Mouse (Mus musculus) heart, adult 2 months (tissue): ENCODE results near the gene Ccdc96. TPM values are rescaled to one million over a fixed set of nuclear protein-coding genes. Genes with fewer than 3 reads are reported as not detected.

ENCODE experiments used
- DNase-seq, 2 experiments: peaks; one replicate each; pipeline ENCODE4 v3.0.0; 2021
- H3K27ac ChIP-seq: fragments of 200-600 bp; 2 replicates; pipeline ENCODE4 v1.8.1; 2022
- H3K27me3 ChIP-seq: fragments of 200-500 bp; 2 replicates; pipeline ENCODE4 v1.6.1; 2012; ENCODE audit warnings: mild to moderate bottlenecking, low read length, inconsistent platforms, mixed read lengths; ENCODE audit not compliant: control insufficient read depth, insufficient read depth
- H3K36me3 ChIP-seq: fragments of 200-500 bp; 2 replicates; pipeline ENCODE4 v1.6.1; 2012; ENCODE audit warnings: low read length, inconsistent platforms; ENCODE audit not compliant: control insufficient read depth, insufficient read depth
- H3K4me1 ChIP-seq: fragments of 200-500 bp; 2 replicates; pipeline ENCODE4 v1.6.1; 2011; ENCODE audit warnings: low read length; ENCODE audit not compliant: control insufficient read depth, insufficient read depth
- H3K4me3 ChIP-seq: fragments of 200-600 bp; 2 replicates; pipeline ENCODE4 v1.8.1; 2022
- H3K79me2 ChIP-seq: fragments of 200-500 bp; replicated peaks from 2 replicates; pipeline ENCODE4 v1.6.1; 2012; ENCODE audit warnings: mild to moderate bottlenecking, inconsistent platforms, low read length, moderate library complexity, mixed read lengths; ENCODE audit not compliant: control insufficient read depth, insufficient read depth
- H3K9ac ChIP-seq: fragments of 200-500 bp; 2 replicates; pipeline ENCODE4 v1.6.1; 2012; ENCODE audit warnings: low read depth, mild to moderate bottlenecking, control low read depth, inconsistent platforms, low read length, mixed read lengths
- CTCF ChIP-seq: fragments of 200-600 bp; IDR thresholded peaks from 2 replicates; pipeline ENCODE4 v1.8.1; 2022; ENCODE audit warnings: antibody characterized with exemption, mild to moderate bottlenecking, moderate library complexity
- EP300 ChIP-seq: fragments of 200-500 bp; IDR thresholded peaks from 2 replicates; pipeline ENCODE4 v1.6.1; 2011; ENCODE audit warnings: low read depth, low read length, control low read depth; ENCODE audit not compliant: insufficient read depth
- POLR2A ChIP-seq: fragments of 200-500 bp; IDR thresholded peaks from 2 replicates; pipeline ENCODE4 v1.6.1; 2011; ENCODE audit warnings: mild to moderate bottlenecking, low read depth, low read length, control low read depth; ENCODE audit not compliant: insufficient read depth
- WGBS: fragments of 180-500 bp; shearing (Covaris S2); methylation state at CpG from one replicate; pipeline ENCODE4 v1.1.7; 2018; 5-methylcytosine and 5-hydroxymethylcytosine counted together
- intact Hi-C: fragments of 180-260 bp; cut with DNase I; formaldehyde crosslinking; loops from one replicate; pipeline ENCODE4 v1.15.1; 2025
- polyA plus RNA-seq: library from polyadenylated mRNA; depleted of rRNA; stranded (reverse); fragments of >200 nt; gene quantifications from 2 replicates; pipeline ENCODE4 v1.2.3, GENCODE M21; 2012
- total RNA-seq, 2 experiments: library from RNA; stranded (reverse); gene quantifications; 2 replicates each; pipeline ENCODE4 v1.2.3; 2021

Ccdc96 gene
- total and polyA plus RNA-seq, 3 experiments = 0.14 to 0.39 (median 0.21) TPM

DNA sequence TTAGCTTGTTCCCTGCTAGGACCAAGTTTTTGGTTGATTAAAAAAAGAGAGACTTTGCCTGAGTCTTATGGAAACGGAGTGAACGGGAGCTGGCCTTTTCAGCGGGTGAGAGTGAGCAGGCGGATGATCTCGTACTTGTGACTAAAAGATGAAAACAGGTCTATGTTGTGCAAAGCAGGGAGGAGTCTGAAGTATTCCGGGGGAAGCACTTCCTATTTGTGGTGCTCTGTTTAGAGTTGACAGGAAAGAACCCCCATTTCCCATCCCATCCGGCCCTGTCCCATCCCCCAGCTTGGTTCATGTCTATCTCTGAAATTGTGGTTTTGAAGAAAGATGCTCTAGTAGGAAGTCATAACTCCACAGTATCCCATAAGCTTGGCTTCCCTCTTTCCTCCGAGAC, 18.5 kb upstream of the Ccdc96 start:
- H3K4me1 ChIP-seq = peaks cover 3% of the 10 kb centered on the region
- no peak overlapping the region for H3K9ac ChIP-seq
- no peak for DNase-seq
- H3K27me3 ChIP-seq = no peaks in the 10 kb centered on the region
- peak overlapping the region; percentile 91; the same call in 1 of the 2 replicates for H3K27ac ChIP-seq
- no peak for TF ChIP-seq POLR2A
- no peak for TF ChIP-seq CTCF
- TF ChIP-seq EP300 = no peak
- intact Hi-C loops = loop anchor here (1.0 kb wide), 1 partner anchor 17 kb away; no protein-coding TSS in a partner anchor
- peaks cover 5% of the 10 kb centered on the region; the same call in 1 of the 2 replicates for H3K36me3 ChIP-seq
- peak overlapping the region; percentile 69 for H3K4me3 ChIP-seq
- H3K79me2 ChIP-seq = peaks cover 2% of the 10 kb centered on the region
- 5% methylated on average over 8 of the region's 8 CpGs for WGBS

DNA sequence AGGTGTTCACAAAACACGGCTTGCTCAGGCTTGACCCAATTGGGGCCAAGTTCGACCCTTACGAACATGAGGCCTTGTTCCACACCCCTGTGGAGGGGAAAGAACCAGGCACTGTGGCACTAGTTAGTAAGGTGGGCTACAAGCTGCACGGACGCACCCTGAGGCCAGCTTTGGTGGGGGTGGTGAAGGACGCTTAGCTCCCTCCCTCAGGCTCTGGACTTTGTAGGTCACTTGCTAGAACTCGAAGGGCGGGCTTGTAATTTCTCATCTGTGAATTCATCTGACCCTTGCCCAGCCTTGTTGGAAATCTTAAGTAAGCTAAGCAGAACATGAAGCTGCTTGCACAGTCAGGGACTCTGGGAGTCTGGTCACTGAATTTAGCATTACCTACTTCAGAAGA, 13.2 kb upstream of the Ccdc96 start:
- no peak for DNase-seq
- WGBS = 93% methylated on average over 8 of the region's 8 CpGs
- Histone ChIP-seq H3K79me2 (peaks cover 2% of the 10 kb centered on the region; the same call in 1 of the 2 replicates), H3K36me3 (peaks cover 7% of the 10 kb centered on the region), H3K27ac (no peak overlapping the region), H3K4me3 (no peak overlapping the region), H3K27me3 (no peaks in the 10 kb centered on the region), H3K9ac (no peak overlapping the region), H3K4me1 (no peaks in the 10 kb centered on the region)
- TF ChIP-seq POLR2A (no peak), EP300 (no peak), CTCF (no peak)
- intact Hi-C loops = no loop called here

DNA sequence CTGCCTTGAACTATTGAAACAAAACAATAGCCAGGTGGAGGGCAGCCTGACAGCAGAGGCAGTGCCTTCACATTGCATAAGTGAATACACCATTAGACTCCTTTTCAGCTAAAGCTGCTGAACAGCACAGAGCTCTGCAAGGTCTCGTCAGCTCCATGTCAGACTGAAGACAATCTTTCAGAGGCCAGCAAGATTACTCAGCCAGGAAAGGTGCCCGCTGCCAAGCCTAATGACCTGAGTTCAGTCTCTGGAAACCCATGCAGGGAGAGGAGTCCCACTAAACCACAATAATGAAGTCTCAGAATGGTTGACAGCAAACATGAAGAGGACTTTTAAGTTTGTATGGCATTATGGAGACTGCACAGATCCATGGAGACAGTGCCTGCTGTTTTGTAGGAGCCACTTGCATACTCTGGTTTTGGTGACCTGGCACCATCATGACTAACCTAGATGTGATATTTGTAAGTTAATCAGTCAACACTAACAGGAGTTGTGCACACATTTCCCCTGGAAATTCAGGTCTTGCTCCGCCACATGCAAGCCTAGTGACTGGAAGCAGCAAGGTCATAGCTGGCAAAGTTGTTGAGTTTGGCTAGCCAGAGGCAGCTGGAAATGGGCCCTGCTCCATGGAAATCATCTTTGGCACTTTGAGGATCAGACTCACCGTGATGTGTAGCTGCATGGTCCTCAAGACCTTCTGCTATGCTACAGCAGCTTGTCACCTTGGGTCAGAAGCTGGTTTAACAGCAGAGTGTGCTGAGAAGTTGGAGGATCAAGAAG, 11.3 kb upstream of the Ccdc96 start:
- TF ChIP-seq POLR2A (no peak), CTCF (no peak), EP300 (no peak)
- no peak overlapping the region for H3K4me3 ChIP-seq
- intact Hi-C loops = no loop called here
- no peak overlapping the region for H3K27ac ChIP-seq
- 65% methylated on average over 4 of the region's 4 CpGs for WGBS
- H3K36me3 ChIP-seq = peaks cover 6% of the 10 kb centered on the region
- H3K9ac ChIP-seq = no peak overlapping the region
- H3K4me1 ChIP-seq = peaks cover 2% of the 10 kb centered on the region
- DNase-seq = no peak
- peaks cover 5% of the 10 kb centered on the region for H3K79me2 ChIP-seq
- H3K27me3 ChIP-seq = no peaks in the 10 kb centered on the region

DNA sequence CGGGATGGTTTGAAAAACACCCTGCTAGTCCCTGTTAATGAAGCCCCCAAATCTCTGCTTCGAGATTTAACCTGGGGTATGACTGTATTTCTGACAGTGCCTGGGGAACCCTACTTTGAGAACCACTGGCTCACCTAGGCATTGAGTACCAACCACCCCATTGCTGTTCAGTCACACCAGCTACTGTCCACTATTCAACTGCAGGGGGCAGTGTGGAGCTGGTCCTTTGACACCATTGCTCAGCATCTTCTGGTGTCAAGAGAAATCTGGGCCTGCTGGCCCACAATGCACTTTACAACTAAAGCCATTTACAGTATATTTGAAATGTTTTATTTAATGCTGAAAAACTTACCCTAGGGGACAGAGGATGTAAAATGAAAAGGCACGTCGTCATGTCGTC, 10.1 kb upstream of the Ccdc96 start:
- TF ChIP-seq CTCF (peak; percentile 84), POLR2A (no peak), EP300 (0 out of 2 replicates have a peak, but pooled peaks have one; percentile 40)
- Histone ChIP-seq H3K36me3 (peaks cover 7% of the 10 kb centered on the region), H3K4me3 (no peak overlapping the region), H3K4me1 (peaks cover 14% of the 10 kb centered on the region), H3K27me3 (no peaks in the 10 kb centered on the region), H3K27ac (no peak overlapping the region), H3K79me2 (peaks cover 5% of the 10 kb centered on the region), H3K9ac (no peak overlapping the region)
- DNase-seq = peak; percentile 60 to 63
- WGBS = 88% methylated on average over 5 of the region's 5 CpGs
- intact Hi-C loops = no loop called here

DNA sequence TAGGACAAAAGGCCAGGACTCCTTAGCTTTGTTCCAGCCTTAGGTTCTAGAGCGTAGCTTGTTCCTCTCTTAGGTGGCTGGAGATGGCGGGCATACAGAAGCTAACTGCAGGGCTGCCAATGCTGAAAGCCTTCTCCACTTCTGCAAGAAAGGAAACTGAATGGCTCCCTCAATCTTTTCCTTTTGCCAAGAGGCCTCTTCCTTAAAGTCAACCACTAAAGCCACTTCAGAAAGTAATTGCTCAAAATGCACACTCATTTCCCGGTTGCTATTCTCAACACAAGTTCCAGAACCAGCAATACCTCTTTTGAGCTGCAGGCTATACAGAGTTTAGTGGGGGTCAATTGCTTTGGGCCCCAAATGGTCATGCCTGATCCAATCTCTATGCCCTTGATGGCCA, 6.9 kb upstream of the Ccdc96 start:
- Histone ChIP-seq H3K36me3 (peaks cover 16% of the 10 kb centered on the region), H3K79me2 (peaks cover 4% of the 10 kb centered on the region; the same call in 1 of the 2 replicates), H3K4me3 (no peak overlapping the region), H3K27me3 (no peaks in the 10 kb centered on the region), H3K27ac (no peak overlapping the region), H3K9ac (no peak overlapping the region), H3K4me1 (peaks cover 30% of the 10 kb centered on the region)
- WGBS = 94% methylated on average over 3 of the region's 3 CpGs
- DNase-seq = no peak
- TF ChIP-seq EP300 (no peak), CTCF (no peak), POLR2A (no peak)
- intact Hi-C loops = no loop called here

DNA sequence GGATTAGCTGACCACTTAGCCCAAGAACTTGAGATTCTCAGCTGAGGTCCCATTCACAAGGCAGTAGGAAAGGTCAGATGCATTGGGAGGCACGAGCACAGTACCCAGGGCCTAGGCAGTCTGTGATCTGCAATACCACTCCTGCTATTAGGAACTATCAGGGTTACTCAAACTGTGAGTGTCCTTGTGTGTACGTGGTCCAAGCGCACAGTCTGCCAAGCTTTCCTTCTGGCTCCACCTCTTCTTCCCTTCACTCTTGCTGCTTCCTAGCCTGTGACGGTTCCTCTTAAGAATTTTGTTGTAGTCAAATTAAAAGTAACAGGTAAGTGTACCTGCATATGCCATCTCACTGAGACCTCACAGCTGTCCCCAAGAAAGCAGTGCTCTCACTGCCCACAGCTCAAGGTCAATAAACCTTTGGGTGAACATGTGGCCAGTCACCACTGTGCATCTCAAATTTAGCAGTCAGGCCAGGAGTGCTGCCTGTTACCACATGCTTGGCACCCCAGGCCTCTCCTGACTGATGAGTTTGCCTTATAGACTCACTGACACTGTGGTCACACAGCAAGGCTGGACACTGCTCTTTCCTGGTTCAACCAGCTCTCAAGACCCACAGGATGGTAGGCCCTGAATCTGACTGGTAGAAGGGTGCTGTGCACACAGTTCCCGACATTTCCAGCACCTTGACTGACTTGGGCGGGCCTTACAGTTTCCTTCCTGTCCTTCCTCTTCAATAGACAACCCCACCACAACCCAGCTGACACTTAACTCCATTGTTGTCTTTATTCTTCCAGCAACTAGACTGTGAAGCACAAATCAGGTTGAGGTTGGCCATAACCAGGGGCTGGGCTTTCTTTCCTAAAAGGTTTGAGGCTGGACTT, 5.6 kb upstream of the Ccdc96 start:
- WGBS = 36% methylated on average over 6 of the region's 6 CpGs
- peaks cover 10% of the 10 kb centered on the region for H3K79me2 ChIP-seq
- peaks cover 18% of the 10 kb centered on the region for H3K36me3 ChIP-seq
- peak; percentile 34 to 50 for DNase-seq
- H3K27ac ChIP-seq = peak overlapping the region; percentile 68
- H3K4me1 ChIP-seq = peaks cover 34% of the 10 kb centered on the region
- H3K9ac ChIP-seq = peak overlapping the region; percentile 48
- no peaks in the 10 kb centered on the region for H3K27me3 ChIP-seq
- intact Hi-C loops = no loop called here
- TF ChIP-seq EP300 (0 out of 2 replicates have a peak, but pooled peaks have one; percentile 30), CTCF (no peak), POLR2A (no peak)
- no peak overlapping the region for H3K4me3 ChIP-seq
